Mouse (Mus musculus) midbrain, embryonic 16.5 days (tissue): ENCODE data around the gene Ppp1r13b. TPM values are rescaled to one million over a fixed set of nuclear protein-coding genes. Genes with fewer than 3 reads are reported as not detected.

Experiments used
- ATAC-seq: fragments of 200-750 bp; cut with Nextera tagmentation; 2 replicates; pipeline ENCODE4 v1.8.0; 2017; ENCODE audit warnings: moderate TSS enrichment
- H3K27ac ChIP-seq: fragments of 300-500 bp; sonication (generic); 2 replicates; pipeline ENCODE4 v1.5.1; 2014; ENCODE audit warnings: mild to moderate bottlenecking, low read length, mixed read lengths
- H3K27me3 ChIP-seq: fragments of 300-500 bp; sonication (generic); 2 replicates; pipeline ENCODE4 v1.6.1; 2014; ENCODE audit warnings: low read depth, low read length, mixed read lengths; ENCODE audit not compliant: control insufficient read depth, insufficient read depth
- H3K36me3 ChIP-seq: fragments of 300-500 bp; sonication (generic); 2 replicates; pipeline ENCODE4 v1.6.1; 2014; ENCODE audit warnings: mild to moderate bottlenecking, low read length, moderate library complexity, mixed read lengths; ENCODE audit not compliant: control insufficient read depth, insufficient read depth
- H3K4me1 ChIP-seq: fragments of 300-500 bp; sonication (generic); 2 replicates; pipeline ENCODE4 v1.6.1; 2014; ENCODE audit warnings: mild to moderate bottlenecking, low read length, mixed read lengths; ENCODE audit not compliant: control insufficient read depth, insufficient read depth
- H3K4me2 ChIP-seq: fragments of 300-500 bp; sonication (generic); 2 replicates; pipeline ENCODE4 v1.6.1; 2014; ENCODE audit warnings: mild to moderate bottlenecking, low read length, mixed read lengths
- H3K4me3 ChIP-seq: fragments of 300-500 bp; sonication (generic); 2 replicates; pipeline ENCODE4 v1.5.1; 2014; ENCODE audit warnings: low read depth, mild to moderate bottlenecking, low read length, moderate library complexity, mixed read lengths
- H3K9ac ChIP-seq: fragments of 300-500 bp; sonication (generic); 2 replicates; pipeline ENCODE4 v1.6.1; 2014; ENCODE audit warnings: low read depth, low read length, mixed read lengths
- H3K9me3 ChIP-seq: fragments of 300-500 bp; sonication (generic); replicated peaks from 2 replicates; pipeline ENCODE4 v1.6.1; 2014; ENCODE audit warnings: mild to moderate bottlenecking, low read length, mixed read lengths; ENCODE audit not compliant: control insufficient read depth, poor library complexity, severe bottlenecking
- WGBS: fragments of 180-500 bp; shearing (Covaris S2); extraction: QIAGEN DNeasy Blood & Tissue Kit; methylation state at CpG from one replicate; pipeline ENCODE4 v1.1.7; 2014; 5-methylcytosine and 5-hydroxymethylcytosine counted together
- polyA plus RNA-seq: library from polyadenylated mRNA; unstranded; fragments of >200 nt; fragmentation: Nextera tagmentation; extraction: Ambion mirVana; gene quantifications from 2 replicates; pipeline ENCODE4 v1.2.1, GENCODE M21; 2015

The Ppp1r13b gene
- polyA plus RNA-seq, 1 experiment from 2014 or later: 42.9 TPM

GRCm38 (mm10) chr12:111816528-111816927, 91.4 kb downstream of the Ppp1r13b start:
- no peaks in the 10 kb centered on the region for H3K9me3 ChIP-seq
- H3K36me3 ChIP-seq: no peaks in the 10 kb centered on the region
- peaks cover 13% of the 10 kb centered on the region for H3K4me1 ChIP-seq
- WGBS: 60% methylated on average over 13 of the region's 13 CpGs
- no peak overlapping the region for H3K9ac ChIP-seq
- no peak overlapping the region for H3K27ac ChIP-seq
- peak overlapping the region; percentile 15; the same call in 1 of the 2 replicates for H3K4me2 ChIP-seq
- H3K27me3 ChIP-seq: no peaks in the 10 kb centered on the region
- no peak for ATAC-seq
- H3K4me3 ChIP-seq: no peak overlapping the region

- H3K27me3 ChIP-seq: no peaks in the 10 kb centered on the region
- peak overlapping the region; percentile 77 for H3K9ac ChIP-seq
- H3K4me3 ChIP-seq: peak overlapping the region; percentile 76
- H3K36me3 ChIP-seq: no peaks in the 10 kb centered on the region
- H3K9me3 ChIP-seq: no peaks in the 10 kb centered on the region
- no peak for ATAC-seq
- H3K4me1 ChIP-seq: peaks cover 13% of the 10 kb centered on the region
- H3K27ac ChIP-seq: no peak overlapping the region
- 25% methylated on average over 19 of the region's 19 CpGs for WGBS
- peak overlapping the region; percentile 94 for H3K4me2 ChIP-seq
Measured at GRCm38 (mm10) chr12:111814769-111815762, 92.8 kb downstream of the Ppp1r13b start.

- peak within 1 kb of the TSS; percentile 94 for H3K4me2 ChIP-seq
- WGBS: under 1% methylated on average over 79 of the region's 87 CpGs
- H3K27ac ChIP-seq: peak within 1 kb of the TSS; percentile 80
- H3K36me3 ChIP-seq: no peaks in the 10 kb centered on the region
- no peaks in the 10 kb centered on the region for H3K27me3 ChIP-seq
- H3K4me3 ChIP-seq: peak within 1 kb of the TSS; percentile 76
- H3K9ac ChIP-seq: peak within 1 kb of the TSS; percentile 77
- ATAC-seq: peak; percentile 100
- H3K4me1 ChIP-seq: peaks cover 16% of the 10 kb centered on the region
- no peaks in the 10 kb centered on the region for H3K9me3 ChIP-seq
Measured at GRCm38 (mm10) chr12:111813766-111814617, 93.9 kb downstream of the Ppp1r13b start, which contains the start of the genes Xrcc3 and Zfyve21. Gene Xrcc3 (minus strand): TSS chr12:111813873. Gene Zfyve21 (plus strand): TSS chr12:111814170.

GRCm38 (mm10) chr12:111813111-111813765, 94.7 kb downstream of the Ppp1r13b start:
- no peaks in the 10 kb centered on the region for H3K27me3 ChIP-seq
- peaks cover 16% of the 10 kb centered on the region for H3K4me1 ChIP-seq
- H3K27ac ChIP-seq: no peak overlapping the region
- peak overlapping the region; percentile 42 for H3K9ac ChIP-seq
- no peaks in the 10 kb centered on the region for H3K9me3 ChIP-seq
- WGBS: 4% methylated on average over 25 of the region's 27 CpGs
- ATAC-seq: peak; percentile 5
- H3K4me2 ChIP-seq: peak overlapping the region; percentile 80
- peak overlapping the region; percentile 53 for H3K4me3 ChIP-seq
- H3K36me3 ChIP-seq: no peaks in the 10 kb centered on the region

GRCm38 (mm10) chr12:111812611-111813010, 95.3 kb downstream of the Ppp1r13b start:
- H3K9me3 ChIP-seq: no peaks in the 10 kb centered on the region
- WGBS: 71% methylated on average over 12 of the region's 12 CpGs
- no peak overlapping the region for H3K27ac ChIP-seq
- H3K9ac ChIP-seq: no peak overlapping the region
- no peak overlapping the region for H3K4me2 ChIP-seq
- no peak for ATAC-seq
- H3K4me1 ChIP-seq: peaks cover 16% of the 10 kb centered on the region
- no peaks in the 10 kb centered on the region for H3K27me3 ChIP-seq
- no peak overlapping the region for H3K4me3 ChIP-seq
- H3K36me3 ChIP-seq: no peaks in the 10 kb centered on the region

- 86% methylated on average over 13 of the region's 13 CpGs for WGBS
- H3K27me3 ChIP-seq: no peaks in the 10 kb centered on the region
- no peaks in the 10 kb centered on the region for H3K36me3 ChIP-seq
- H3K9me3 ChIP-seq: no peaks in the 10 kb centered on the region
- no peak overlapping the region for H3K27ac ChIP-seq
- no peak overlapping the region for H3K4me2 ChIP-seq
- H3K4me1 ChIP-seq: peaks cover 16% of the 10 kb centered on the region
- no peak overlapping the region for H3K4me3 ChIP-seq
- ATAC-seq: no peak
- no peak overlapping the region for H3K9ac ChIP-seq
Measured at GRCm38 (mm10) chr12:111812075-111812474, 95.8 kb downstream of the Ppp1r13b start.

GRCm38 (mm10) chr12:111809762-111810161, 98.1 kb downstream of the Ppp1r13b start:
- Histone ChIP-seq H3K27me3 (no peaks in the 10 kb centered on the region), H3K9ac (no peak overlapping the region), H3K36me3 (peaks cover 6% of the 10 kb centered on the region; the same call in 1 of the 2 replicates), H3K9me3 (no peaks in the 10 kb centered on the region), H3K27ac (0 out of 2 replicates have a peak overlapping the region, but pooled peaks have one; percentile 44), H3K4me1 (peaks cover 11% of the 10 kb centered on the region), H3K4me3 (no peak overlapping the region), H3K4me2 (no peak overlapping the region; the same call in 1 of the 2 replicates)
- WGBS: 6% methylated on average over 9 of the region's 9 CpGs
- no peak for ATAC-seq

- Histone ChIP-seq H3K4me1 (peaks cover 10% of the 10 kb centered on the region), H3K4me3 (no peak overlapping the region), H3K9ac (no peak overlapping the region), H3K4me2 (no peak overlapping the region), H3K36me3 (peaks cover 8% of the 10 kb centered on the region; the same call in 1 of the 2 replicates), H3K9me3 (no peaks in the 10 kb centered on the region), H3K27ac (no peak overlapping the region), H3K27me3 (no peaks in the 10 kb centered on the region)
- WGBS: 96% methylated on average over 6 of the region's 6 CpGs
- ATAC-seq: no peak
Measured at GRCm38 (mm10) chr12:111808775-111809174, 99.1 kb downstream of the Ppp1r13b start.
